8 mouse cellular contexts compared by ENCODE assay signal in genomic region chr6:108211896-108212880, GRCm38 (mm10). TPM values are rescaled to one million over a fixed set of nuclear protein-coding genes. Genes with fewer than 3 reads are reported as not detected.
A peak's percentile ranks its signal among the peaks of the same experiment; 100 is the strongest.
DNase-seq lines count a peak whose midpoint lies in the region; ATAC-seq and TF ChIP-seq lines count a peak whose summit lies in the region.

No protein-coding gene starts in this region.

- no peaks in the 10 kb centered on the region for H3K9me3 ChIP-seq in forebrain, postnatal 0 days (ENCODE audit: low read length)
- no peaks in the 10 kb centered on the region for H3K9me3 ChIP-seq in limb, embryonic 12.5 days
- H3K9me3 ChIP-seq in neural tube, embryonic 14.5 days (ENCODE audit: control insufficient read depth, low read length): no peaks in the 10 kb centered on the region

- H3K36me3 ChIP-seq in thymus, adult 2 months (ENCODE audit: control insufficient read depth, insufficient read depth, low read length): no peaks in the 10 kb centered on the region
- no peaks in the 10 kb centered on the region; the same call in 1 of the 2 replicates for H3K36me3 ChIP-seq in forebrain, postnatal 0 days (ENCODE audit: insufficient read depth)
- no peaks in the 10 kb centered on the region for H3K36me3 ChIP-seq in limb, embryonic 12.5 days
- H3K36me3 ChIP-seq in neural tube, embryonic 14.5 days (ENCODE audit: control insufficient read depth, insufficient read depth, low read length): no peaks in the 10 kb centered on the region

- peak overlapping the region; percentile 57 for H3K9ac ChIP-seq in forebrain, postnatal 0 days
- H3K9ac ChIP-seq in limb, embryonic 12.5 days (replicated peaks): peak overlapping the region; percentile 62
- peak overlapping the region; percentile 51 for H3K9ac ChIP-seq in neural tube, embryonic 14.5 days (replicated peaks; ENCODE audit: low read depth, low read length)

- H3K27me3 ChIP-seq in thymus, adult 2 months (ENCODE audit: control insufficient read depth, insufficient read depth, low read length): no peaks in the 10 kb centered on the region
- no peaks in the 10 kb centered on the region for H3K27me3 ChIP-seq in forebrain, postnatal 0 days (ENCODE audit: insufficient read depth, low read length)
- H3K27me3 ChIP-seq in limb, embryonic 12.5 days: no peaks in the 10 kb centered on the region
- no peaks in the 10 kb centered on the region for H3K27me3 ChIP-seq in neural tube, embryonic 14.5 days (ENCODE audit: control insufficient read depth, insufficient read depth, low read length)

- peak overlapping the region; percentile 93 for H3K4me3 ChIP-seq in thymus, adult 2 months (ENCODE audit: control insufficient read depth, insufficient read depth, low read length)
- H3K4me3 ChIP-seq in forebrain, postnatal 0 days (ENCODE audit: low read depth, low read length): peak overlapping the region; percentile 78
- peak overlapping the region; percentile 72 for H3K4me3 ChIP-seq in limb, embryonic 12.5 days (replicated peaks)
- peak overlapping the region; percentile 57 for H3K4me3 ChIP-seq in neural tube, embryonic 14.5 days (ENCODE audit: low read depth, low read length)

- H3K4me1 ChIP-seq in thymus, adult 2 months (replicated peaks; ENCODE audit: control insufficient read depth, insufficient read depth, low read length): peaks cover 37% of the 10 kb centered on the region
- peaks cover 6% of the 10 kb centered on the region; the same call in 1 of the 2 replicates for H3K4me1 ChIP-seq in forebrain, postnatal 0 days (ENCODE audit: insufficient read depth)
- H3K4me1 ChIP-seq in limb, embryonic 12.5 days (replicated peaks): peaks cover 20% of the 10 kb centered on the region
- H3K4me1 ChIP-seq in neural tube, embryonic 14.5 days (ENCODE audit: control insufficient read depth, insufficient read depth, low read length): 0 out of 2 replicates have a peak, but pooled peaks cover 5% of the 10 kb centered on the region

- peak; percentile 37 to 78 for DNase-seq in adrenal gland, adult (ENCODE audit: inconsistent age in 2 of 2, low spot score in 1 of 2)
- DNase-seq in adrenal gland, postnatal 25 days: no peak
- peak; percentile 26 for DNase-seq in thymus, adult 2 months
- DNase-seq in thymus, postnatal 0 days (ENCODE audit: low spot score): no peak
- DNase-seq in forebrain, postnatal 0 days: peak; percentile 22
- no peak for DNase-seq in yolk sac, embryonic 10.5 days (ENCODE audit: low spot score)

- no peak for ATAC-seq in forebrain, postnatal 0 days
- no peak for ATAC-seq in limb, embryonic 12.5 days (ENCODE audit: insufficient number of reproducible peaks, insufficient read depth, low FRiP score, low TSS enrichment, low read depth)
- ATAC-seq in neural tube, embryonic 14.5 days (ENCODE audit: low read depth): peak; percentile 10; the same call in 1 of the 2 replicates

- no peak for TF ChIP-seq POLR2A in thymus, adult 2 months (IDR thresholded peaks at IDR 0.05; ENCODE audit: control insufficient read depth, extremely low read depth, insufficient read depth, low read length, poor library complexity)

- WGBS in thymus, adult 2 months: 9% methylated on average over 36 of the region's 36 CpGs
- 4% methylated on average over 36 of the region's 36 CpGs for WGBS in forebrain, postnatal 0 days
- WGBS in limb, embryonic 12.5 days: 6% methylated on average over 36 of the region's 36 CpGs
- 7% methylated on average over 36 of the region's 36 CpGs for WGBS in neural tube, embryonic 14.5 days

- no peak for TF ChIP-seq CTCF in thymus, adult 2 months (IDR thresholded peaks at IDR 0.05; ENCODE audit: borderline replicate concordance, control insufficient read depth, extremely low read depth, insufficient read depth, low read length, poor library complexity)
- TF ChIP-seq CTCF in forebrain, postnatal 0 days (IDR thresholded peaks at IDR 0.05; ENCODE audit: low read depth): no peak

- peak overlapping the region; percentile 96 for H3K4me2 ChIP-seq in forebrain, postnatal 0 days (ENCODE audit: low read depth)
- peak overlapping the region; percentile 78 for H3K4me2 ChIP-seq in limb, embryonic 12.5 days
- H3K4me2 ChIP-seq in neural tube, embryonic 14.5 days (ENCODE audit: low read depth, low read length): peak overlapping the region; percentile 92

- peak overlapping the region; percentile 28; the same call in 1 of the 2 replicates for H3K27ac ChIP-seq in thymus, adult 2 months (ENCODE audit: control insufficient read depth, insufficient read depth, low read length)
- H3K27ac ChIP-seq in forebrain, postnatal 0 days (ENCODE audit: low read depth, low read length): 0 out of 2 replicates have a peak overlapping the region, but pooled peaks have one; percentile 9
- peak overlapping the region; percentile 67 for H3K27ac ChIP-seq in limb, embryonic 12.5 days
- no peak overlapping the region for H3K27ac ChIP-seq in neural tube, embryonic 14.5 days (ENCODE audit: low read depth, low read length)

RNA-seq across cellular contexts. Expression of gene Itpr1, which starts 0.7 kb away (rescaled TPM):
- 168 and 197 TPM in 2 replicates for total RNA-seq in adrenal gland, postnatal 25 days (2021)
- polyA plus RNA-seq in thymus, adult 2 months (2012; rRNA removed): 28.3 and 28.8 TPM in 2 replicates
- 12.1 and 18.0 TPM in 2 replicates for polyA plus RNA-seq in thymus, postnatal 0 days (2015; fragmentation: Nextera tagmentation; extraction: Ambion mirVana)
- 39.6 and 46.7 TPM in 2 replicates for total RNA-seq in forebrain, postnatal 0 days (2014; rRNA removed)
- polyA plus RNA-seq in forebrain, postnatal 0 days (2015; fragmentation: Nextera tagmentation; extraction: Ambion mirVana): 4.0 and 5.5 TPM in 2 replicates
- 10.4 and 11.1 TPM in 2 replicates for polyA plus RNA-seq in limb, embryonic 12.5 days (2016; fragmentation: Nextera tagmentation; extraction: Ambion mirVana)
- polyA plus RNA-seq in neural tube, embryonic 14.5 days (2014; fragmentation: Nextera tagmentation; extraction: Ambion mirVana): 3.5 and 3.8 TPM in 2 replicates

RNA-seq across cellular contexts. Expression of gene Sumf1, which starts 26.8 kb away (rescaled TPM):
- 33.3 and 42.4 TPM in 2 replicates for total RNA-seq in adrenal gland, postnatal 25 days (2021)
- polyA plus RNA-seq in thymus, adult 2 months (2012; rRNA removed): 17.8 and 19.9 TPM in 2 replicates
- 14.8 and 17.3 TPM in 2 replicates for polyA plus RNA-seq in thymus, postnatal 0 days (2015; fragmentation: Nextera tagmentation; extraction: Ambion mirVana)
- total RNA-seq in forebrain, postnatal 0 days (2014; rRNA removed): 15.7 and 18.3 TPM in 2 replicates
- 7.7 and 11.6 TPM in 2 replicates for polyA plus RNA-seq in forebrain, postnatal 0 days (2015; fragmentation: Nextera tagmentation; extraction: Ambion mirVana)
- 18.4 and 18.9 TPM in 2 replicates for polyA plus RNA-seq in limb, embryonic 12.5 days (2016; fragmentation: Nextera tagmentation; extraction: Ambion mirVana)
- 9.3 and 12.0 TPM in 2 replicates for polyA plus RNA-seq in neural tube, embryonic 14.5 days (2014; fragmentation: Nextera tagmentation; extraction: Ambion mirVana)

Comparison
In these comparisons a context has a peak if more than half of its experiments do, and no peak if none do; other contexts are left out.
1. DNase-seq: peak in adrenal gland, adult (2 of 2), thymus, adult 2 months (single experiment) and forebrain, postnatal 0 days (single experiment); none in adrenal gland, postnatal 25 days (single experiment), thymus, postnatal 0 days (single experiment) and yolk sac, embryonic 10.5 days (single experiment).
2. Peak in every context shown above with its lines, with median percentiles within 50 percentile points of each other: H3K4me3 ChIP-seq, H3K4me2 ChIP-seq and H3K9ac ChIP-seq.